Mouse (Mus musculus): ENCODE results near the gene Dip2c. TPM values are rescaled to one million over a fixed set of nuclear protein-coding genes. Genes with fewer than 3 reads are reported as not detected.

Gene Dip2c
- total and polyA plus RNA-seq, 2 experiments from 2014 or later: 7.1 to 63.6 TPM

GRCm38 (mm10) chr13:9388017-9388416, 111.7 kb downstream of the Dip2c start:
- no peak for TF ChIP-seq EP300 (IDR thresholded peaks at IDR 0.05; ENCODE audit: low read depth)
- no peak for TF ChIP-seq CTCF (IDR thresholded peaks at IDR 0.05; ENCODE audit: low read depth)
- no peaks in the 10 kb centered on the region for H3K4me1 ChIP-seq (ENCODE audit: control insufficient read depth, insufficient read depth)

GRCm38 (mm10) chr13:9389334-9389733, 113.0 kb downstream of the Dip2c start:
- Histone ChIP-seq H3K9me3 (replicated peaks; ENCODE audit: control insufficient read depth, low read length) (no peaks in the 10 kb centered on the region), H3K27me3 (ENCODE audit: control insufficient read depth, insufficient read depth, low read length) (no peaks in the 10 kb centered on the region), H3K4me2 (ENCODE audit: low read depth, low read length) (no peak overlapping the region), H3K9ac (replicated peaks; ENCODE audit: low read depth, low read length) (no peak overlapping the region), H3K36me3 (replicated peaks; ENCODE audit: control insufficient read depth, insufficient read depth, low read length) (no peaks in the 10 kb centered on the region), H3K4me1 (ENCODE audit: control insufficient read depth, insufficient read depth) (no peaks in the 10 kb centered on the region), H3K4me3 (ENCODE audit: low read depth, low read length) (no peak overlapping the region), H3K27ac (ENCODE audit: low read depth) (no peak overlapping the region)
- peak; percentile 36; the same call in 1 of the 2 replicates for ATAC-seq (ENCODE audit: insufficient read depth, low read depth)
- 94% methylated on average over 1 of the region's 1 CpGs for WGBS
- TF ChIP-seq CTCF (IDR thresholded peaks at IDR 0.05; ENCODE audit: low read depth) (peak; percentile 36), EP300 (IDR thresholded peaks at IDR 0.05; ENCODE audit: low read depth) (no peak)
- DNase-seq (ENCODE audit: low spot score): no peak

More at GRCm38 (mm10) chr13:9388017-9388416, 111.7 kb downstream of the Dip2c start:
- Histone ChIP-seq H3K9me3 (replicated peaks; ENCODE audit: control insufficient read depth, low read length) (no peaks in the 10 kb centered on the region), H3K36me3 (replicated peaks; ENCODE audit: control insufficient read depth, insufficient read depth, low read length) (no peaks in the 10 kb centered on the region), H3K4me3 (ENCODE audit: low read depth, low read length) (peak overlapping the region; percentile 29), H3K27me3 (ENCODE audit: control insufficient read depth, insufficient read depth, low read length) (no peaks in the 10 kb centered on the region), H3K9ac (replicated peaks; ENCODE audit: low read depth, low read length) (no peak overlapping the region), H3K27ac (ENCODE audit: low read depth) (no peak overlapping the region), H3K4me2 (ENCODE audit: low read depth, low read length) (peak overlapping the region; percentile 53)
- no peak for ATAC-seq (ENCODE audit: insufficient read depth, low read depth)
- no peak for DNase-seq (ENCODE audit: low spot score)
- WGBS: 68% methylated on average over 2 of the region's 2 CpGs

DNA sequence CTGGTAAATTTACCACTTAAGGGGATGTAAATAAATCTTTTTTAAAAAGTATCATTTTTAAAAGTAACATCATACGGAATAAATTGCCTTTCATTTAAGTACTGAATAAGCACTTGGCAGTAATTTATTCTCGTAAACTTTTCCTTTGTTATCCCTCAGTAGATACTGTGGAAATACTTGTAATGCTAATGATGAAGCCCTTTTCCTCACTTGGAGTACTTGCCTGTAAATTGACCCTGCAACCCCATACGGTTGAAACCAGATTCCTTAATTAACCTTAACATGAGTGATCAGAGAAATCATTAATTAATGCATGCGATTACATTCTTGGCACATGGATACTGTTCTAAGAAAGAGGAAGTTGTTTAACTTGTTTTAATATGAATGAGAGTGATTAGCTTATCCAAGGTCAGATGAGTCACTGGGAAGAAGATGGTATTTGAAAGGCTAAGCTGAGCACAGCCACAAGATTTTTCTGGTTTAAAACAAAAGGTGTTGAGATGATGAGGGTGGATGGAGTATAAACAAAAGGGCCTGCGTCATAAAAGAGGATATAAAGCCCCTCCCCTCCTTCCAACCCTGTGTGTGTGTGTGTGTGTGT, 114.0 kb downstream of the Dip2c start:
- 54% methylated on average over 5 of the region's 5 CpGs for WGBS
- Histone ChIP-seq H3K27me3 (ENCODE audit: control insufficient read depth, insufficient read depth, low read length) (no peaks in the 10 kb centered on the region), H3K9me3 (replicated peaks; ENCODE audit: control insufficient read depth, low read length) (no peaks in the 10 kb centered on the region), H3K36me3 (replicated peaks; ENCODE audit: control insufficient read depth, insufficient read depth, low read length) (no peaks in the 10 kb centered on the region), H3K4me3 (ENCODE audit: low read depth, low read length) (no peak overlapping the region), H3K27ac (ENCODE audit: low read depth) (no peak overlapping the region), H3K4me2 (ENCODE audit: low read depth, low read length) (no peak overlapping the region), H3K9ac (replicated peaks; ENCODE audit: low read depth, low read length) (no peak overlapping the region), H3K4me1 (ENCODE audit: control insufficient read depth, insufficient read depth) (no peaks in the 10 kb centered on the region; the same call in 1 of the 2 replicates)
- TF ChIP-seq CTCF (IDR thresholded peaks at IDR 0.05; ENCODE audit: low read depth) (no peak), EP300 (IDR thresholded peaks at IDR 0.05; ENCODE audit: low read depth) (no peak)
- DNase-seq (ENCODE audit: low spot score) (no peak), ATAC-seq (ENCODE audit: insufficient read depth, low read depth) (no peak)

DNA sequence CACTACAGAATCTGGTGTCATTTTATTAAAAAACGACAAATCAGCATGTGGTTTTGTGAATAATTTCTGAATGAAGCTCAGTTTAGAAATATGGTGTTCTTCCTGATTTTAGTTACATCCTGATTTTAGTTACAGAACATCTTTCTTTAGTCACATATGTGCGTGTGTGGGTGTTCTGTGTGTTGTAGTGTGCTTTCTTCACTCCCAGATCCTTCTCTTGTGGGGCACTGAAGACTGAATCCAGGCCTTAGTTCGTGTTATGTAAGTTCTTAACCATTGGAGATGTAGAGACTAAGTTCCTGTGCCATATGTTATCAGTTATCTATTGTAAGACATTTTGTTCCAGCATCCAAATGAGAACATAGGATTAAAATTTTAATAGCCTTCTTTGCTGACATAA, 117.1 kb downstream of the Dip2c start:
- ATAC-seq (ENCODE audit: insufficient read depth, low read depth) (no peak), DNase-seq (ENCODE audit: low spot score) (no peak)
- 88% methylated on average over 3 of the region's 3 CpGs for WGBS
- H3K27ac ChIP-seq (ENCODE audit: low read depth): no peak overlapping the region
- H3K9ac ChIP-seq (replicated peaks; ENCODE audit: low read depth, low read length): no peak overlapping the region
- no peaks in the 10 kb centered on the region for H3K9me3 ChIP-seq (replicated peaks; ENCODE audit: control insufficient read depth, low read length)
- H3K27me3 ChIP-seq (ENCODE audit: control insufficient read depth, insufficient read depth, low read length): no peaks in the 10 kb centered on the region
- no peak for TF ChIP-seq EP300 (IDR thresholded peaks at IDR 0.05; ENCODE audit: low read depth)
- TF ChIP-seq CTCF (IDR thresholded peaks at IDR 0.05; ENCODE audit: low read depth): no peak
- no peak overlapping the region for H3K4me2 ChIP-seq (ENCODE audit: low read depth, low read length)
- no peak overlapping the region for H3K4me3 ChIP-seq (ENCODE audit: low read depth, low read length)
- no peaks in the 10 kb centered on the region for H3K36me3 ChIP-seq (replicated peaks; ENCODE audit: control insufficient read depth, insufficient read depth, low read length)
- H3K4me1 ChIP-seq (ENCODE audit: control insufficient read depth, insufficient read depth): no peaks in the 10 kb centered on the region; the same call in 1 of the 2 replicates

GRCm38 (mm10) chr13:9395286-9395685, 119.0 kb downstream of the Dip2c start:
- Histone ChIP-seq H3K4me1 (ENCODE audit: control insufficient read depth, insufficient read depth) (peaks cover 6% of the 10 kb centered on the region), H3K4me3 (ENCODE audit: low read depth, low read length) (no peak overlapping the region), H3K9ac (replicated peaks; ENCODE audit: low read depth, low read length) (no peak overlapping the region), H3K27me3 (ENCODE audit: control insufficient read depth, insufficient read depth, low read length) (no peaks in the 10 kb centered on the region), H3K9me3 (replicated peaks; ENCODE audit: control insufficient read depth, low read length) (no peaks in the 10 kb centered on the region), H3K4me2 (ENCODE audit: low read depth, low read length) (no peak overlapping the region), H3K36me3 (replicated peaks; ENCODE audit: control insufficient read depth, insufficient read depth, low read length) (no peaks in the 10 kb centered on the region), H3K27ac (ENCODE audit: low read depth) (no peak overlapping the region)
- no peak for TF ChIP-seq CTCF (IDR thresholded peaks at IDR 0.05; ENCODE audit: low read depth)
- no peak for TF ChIP-seq EP300 (IDR thresholded peaks at IDR 0.05; ENCODE audit: low read depth)
- DNase-seq (ENCODE audit: low spot score): no peak
- 52% methylated on average over 1 of the region's 1 CpGs for WGBS
- no peak for ATAC-seq (ENCODE audit: insufficient read depth, low read depth)

DNA sequence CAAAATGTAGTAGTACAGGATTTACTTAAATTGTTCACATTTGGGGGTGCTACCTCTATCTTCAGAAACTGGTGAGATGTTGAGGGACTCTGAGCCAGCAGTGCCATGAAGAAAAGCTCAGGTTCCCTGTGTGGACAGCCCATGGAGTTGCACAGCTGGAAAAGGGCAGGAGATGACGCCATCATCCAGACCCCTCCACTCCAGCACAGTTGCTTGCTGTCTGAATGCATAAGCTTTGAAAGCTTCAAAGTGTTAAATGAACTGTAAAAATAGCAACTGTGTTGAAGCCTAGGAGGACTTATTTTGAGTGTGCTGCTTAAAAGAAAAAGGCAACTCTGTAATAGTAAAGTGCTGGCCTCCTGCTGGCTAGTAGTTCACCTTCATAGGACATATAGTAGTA, 122.5 kb downstream of the Dip2c start:
- Histone ChIP-seq H3K4me1 (ENCODE audit: control insufficient read depth, insufficient read depth) (peaks cover 6% of the 10 kb centered on the region), H3K27ac (ENCODE audit: low read depth) (no peak overlapping the region; the same call in 1 of the 2 replicates), H3K9me3 (replicated peaks; ENCODE audit: control insufficient read depth, low read length) (no peaks in the 10 kb centered on the region; the same call in 1 of the 2 replicates), H3K4me3 (ENCODE audit: low read depth, low read length) (no peak overlapping the region), H3K9ac (replicated peaks; ENCODE audit: low read depth, low read length) (no peak overlapping the region), H3K27me3 (ENCODE audit: control insufficient read depth, insufficient read depth, low read length) (no peaks in the 10 kb centered on the region), H3K4me2 (ENCODE audit: low read depth, low read length) (no peak overlapping the region), H3K36me3 (replicated peaks; ENCODE audit: control insufficient read depth, insufficient read depth, low read length) (no peaks in the 10 kb centered on the region)
- 50% methylated on average over 1 of the region's 1 CpGs for WGBS
- TF ChIP-seq EP300 (IDR thresholded peaks at IDR 0.05; ENCODE audit: low read depth) (no peak), CTCF (IDR thresholded peaks at IDR 0.05; ENCODE audit: low read depth) (no peak)
- ATAC-seq (ENCODE audit: insufficient read depth, low read depth): no peak
- DNase-seq (ENCODE audit: low spot score): no peak

Measured in heart, postnatal 0 days (tissue).